Mouse (Mus musculus) limb, embryonic 14.5 days (tissue): Measurements from ENCODE around the gene Hs2st1. TPM values are rescaled to one million over a fixed set of nuclear protein-coding genes. Genes with fewer than 3 reads are reported as not detected.

Source experiments
- ATAC-seq: fragments of 200-750 bp; cut with Nextera tagmentation; 2 replicates; pipeline ENCODE4 v1.8.0; 2017; ENCODE audit warnings: low read depth, moderate number of reproducible peaks, moderate TSS enrichment; ENCODE audit not compliant: low FRiP score
- DNase-seq: peaks from one replicate; pipeline ENCODE4 v3.0.0-alpha.2; 2015; ENCODE audit warnings: low spot score
- H3K27ac ChIP-seq: fragments of 300-500 bp; sonication (generic); replicated peaks from 2 replicates; pipeline ENCODE4 v1.5.1; 2014; ENCODE audit warnings: low read depth, mild to moderate bottlenecking, low read length, moderate library complexity, mixed read lengths
- H3K27me3 ChIP-seq: fragments of 300-500 bp; sonication (generic); 2 replicates; pipeline ENCODE4 v1.6.1; 2014; ENCODE audit warnings: low read length, mixed read lengths; ENCODE audit not compliant: control insufficient read depth, insufficient read depth
- H3K36me3 ChIP-seq: fragments of 300-500 bp; sonication (generic); 2 replicates; pipeline ENCODE4 v1.6.1; 2014; ENCODE audit warnings: mild to moderate bottlenecking, low read length, moderate library complexity, mixed read lengths; ENCODE audit not compliant: control insufficient read depth, insufficient read depth
- H3K4me1 ChIP-seq: fragments of 300-500 bp; sonication (generic); 2 replicates; pipeline ENCODE4 v1.6.1; 2014; ENCODE audit warnings: antibody characterized with exemption, low read length, mixed read lengths; ENCODE audit not compliant: control insufficient read depth, insufficient read depth
- H3K4me2 ChIP-seq: fragments of 300-500 bp; sonication (generic); replicated peaks from 2 replicates; pipeline ENCODE4 v1.6.1; 2014; ENCODE audit warnings: low read depth, mild to moderate bottlenecking, low read length, moderate library complexity; ENCODE audit not compliant: severe bottlenecking
- H3K4me3 ChIP-seq: fragments of 300-500 bp; sonication (generic); replicated peaks from 2 replicates; pipeline ENCODE4 v1.5.1; 2014; ENCODE audit warnings: low read length
- H3K9ac ChIP-seq: fragments of 300-500 bp; sonication (generic); 2 replicates; pipeline ENCODE4 v1.6.1; 2014; ENCODE audit warnings: mild to moderate bottlenecking, low read depth, low read length, moderate library complexity; ENCODE audit not compliant: severe bottlenecking
- H3K9me3 ChIP-seq: fragments of 300-500 bp; sonication (generic); 2 replicates; pipeline ENCODE4 v1.6.1; 2016; ENCODE audit warnings: low read length; ENCODE audit not compliant: control insufficient read depth
- POLR2A ChIP-seq: fragments of 200-500 bp; IDR thresholded peaks from 2 replicates; pipeline ENCODE4 v1.8.0; 2012; ENCODE audit warnings: inconsistent platforms, mild to moderate bottlenecking, moderate library complexity, borderline replicate concordance; ENCODE audit not compliant: insufficient read depth, insufficient read length; ENCODE audit errors: extremely low read depth
- WGBS: fragments of 180-500 bp; shearing (Covaris S2); extraction: QIAGEN DNeasy Blood & Tissue Kit; methylation state at CpG from one replicate; pipeline ENCODE4 v1.1.7; 2014; 5-methylcytosine and 5-hydroxymethylcytosine counted together
- polyA plus RNA-seq, 2 experiments: library from polyadenylated mRNA; depleted of rRNA in 1 of 2; stranded (reverse) in 1 of 2; unstranded in 1 of 2; fragments of >200 nt; fragmentation: Nextera tagmentation in 1 of 2; extraction: Ambion mirVana in 1 of 2; gene quantifications; 2 replicates each; pipeline versions ENCODE4 v1.2.1 to v1.2.3; 2012 to 2014

The Hs2st1 gene
- polyA plus RNA-seq, 2 experiments: 15.8 to 20.6 TPM

DNA sequence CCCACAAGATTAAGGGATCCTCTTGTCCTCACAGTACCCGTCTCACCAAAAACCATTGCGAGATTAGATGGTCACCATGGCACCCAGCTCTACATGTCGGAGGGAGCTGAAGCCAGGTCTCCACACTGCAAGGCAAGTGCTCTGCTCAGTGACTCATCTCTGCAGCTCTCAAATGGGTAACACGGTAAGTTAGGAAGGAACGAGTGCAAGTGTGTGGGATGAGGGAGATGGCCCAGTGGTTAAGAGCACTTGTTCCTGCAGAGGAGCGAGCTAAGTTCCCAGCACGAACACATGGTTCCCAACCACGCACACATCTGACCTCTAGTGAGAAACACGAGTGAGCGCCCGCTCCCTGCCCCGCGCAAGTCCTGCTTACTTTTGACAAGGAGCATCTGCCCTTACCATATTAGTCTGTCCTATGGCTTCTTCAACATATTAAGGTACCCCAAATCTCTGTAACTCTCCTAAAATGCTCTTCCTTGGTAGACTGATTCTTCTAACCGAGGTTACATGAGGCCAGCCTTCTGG lies 132.0 kb downstream of the Hs2st1 start:
- Histone ChIP-seq H3K9me3 (no peaks in the 10 kb centered on the region), H3K9ac (no peak overlapping the region), H3K4me2 (no peak overlapping the region), H3K4me3 (no peak overlapping the region), H3K4me1 (no peaks in the 10 kb centered on the region), H3K36me3 (peaks cover 7% of the 10 kb centered on the region; the same call in 1 of the 2 replicates), H3K27ac (no peak overlapping the region), H3K27me3 (no peaks in the 10 kb centered on the region)
- ATAC-seq: no peak
- WGBS: 93% methylated on average over 14 of the region's 14 CpGs
- no peak for TF ChIP-seq POLR2A
- DNase-seq: no peak

DNA sequence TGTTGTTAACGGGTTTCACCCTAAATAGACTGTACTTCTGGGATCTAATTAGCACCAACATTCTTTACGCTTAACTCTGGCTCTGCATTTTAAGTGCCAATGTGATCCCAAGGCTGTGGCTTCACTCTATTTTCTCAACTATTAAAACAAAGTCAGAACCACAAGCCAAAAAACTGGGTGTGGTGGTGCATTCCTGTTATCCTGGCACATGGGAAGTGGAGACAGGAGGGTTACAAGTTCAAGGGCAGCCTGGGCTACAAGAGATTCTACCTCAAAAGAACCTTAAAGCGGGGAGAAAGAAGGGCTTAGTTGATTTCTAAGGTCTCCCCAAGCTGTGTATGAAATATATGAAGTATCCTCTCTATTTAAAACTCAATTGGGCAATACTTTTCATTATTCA lies 133.9 kb downstream of the Hs2st1 start:
- H3K4me1 ChIP-seq: no peaks in the 10 kb centered on the region
- no peak overlapping the region for H3K27ac ChIP-seq
- no peak overlapping the region for H3K9ac ChIP-seq
- no peak overlapping the region for H3K4me3 ChIP-seq
- no peak for DNase-seq
- H3K36me3 ChIP-seq: peaks cover 7% of the 10 kb centered on the region; the same call in 1 of the 2 replicates
- WGBS: 77% methylated on average over 3 of the region's 3 CpGs
- no peaks in the 10 kb centered on the region for H3K27me3 ChIP-seq
- ATAC-seq: no peak
- no peak for TF ChIP-seq POLR2A
- no peak overlapping the region for H3K4me2 ChIP-seq
- H3K9me3 ChIP-seq: no peaks in the 10 kb centered on the region

DNA sequence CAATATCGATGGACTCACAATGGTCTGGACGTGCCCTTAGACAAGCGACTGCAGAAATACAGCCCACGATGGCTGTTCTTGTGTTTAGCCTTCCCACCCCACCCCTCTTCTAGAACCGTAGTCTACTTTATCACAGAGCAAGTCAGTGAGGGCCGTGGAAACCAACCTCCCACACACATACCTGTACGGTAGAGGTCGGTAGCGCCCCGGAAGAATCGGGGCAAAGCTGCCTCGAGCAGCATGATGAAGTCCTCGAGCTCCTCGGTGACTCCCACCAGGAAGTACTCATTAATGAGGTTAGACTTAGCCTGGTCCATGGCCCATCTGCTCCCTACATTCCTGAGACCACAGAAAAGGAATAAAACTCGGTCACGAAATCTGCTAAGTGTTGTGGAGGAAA lies 134.7 kb downstream of the Hs2st1 start:
- Histone ChIP-seq H3K27ac (no peak overlapping the region), H3K4me3 (no peak overlapping the region), H3K36me3 (peaks cover 7% of the 10 kb centered on the region; the same call in 1 of the 2 replicates), H3K27me3 (no peaks in the 10 kb centered on the region), H3K9ac (no peak overlapping the region), H3K4me2 (no peak overlapping the region), H3K9me3 (no peaks in the 10 kb centered on the region), H3K4me1 (no peaks in the 10 kb centered on the region)
- DNase-seq (no peak), ATAC-seq (no peak)
- WGBS: 88% methylated on average over 16 of the region's 16 CpGs
- TF ChIP-seq POLR2A: no peak

DNA sequence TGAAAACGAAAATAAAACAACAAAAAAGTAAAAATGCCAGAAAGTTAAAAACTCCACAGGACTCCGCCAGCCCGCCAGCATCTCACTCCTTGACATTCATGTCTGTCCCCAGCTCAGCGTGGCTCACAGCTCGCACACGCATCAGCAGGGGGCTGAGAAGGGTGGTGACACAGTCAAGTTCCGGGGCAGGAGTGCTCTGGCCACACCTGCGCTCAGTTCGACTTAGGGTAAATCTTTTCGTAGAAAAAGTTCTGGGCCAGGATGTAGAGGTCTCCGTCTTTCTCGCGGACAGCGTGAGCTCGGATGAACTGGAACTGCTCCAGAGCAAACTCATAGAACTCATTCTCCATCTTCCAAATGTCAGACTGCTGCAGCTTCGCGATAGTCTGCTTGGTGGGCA lies 135.7 kb downstream of the Hs2st1 start:
- Histone ChIP-seq H3K4me3 (no peak overlapping the region), H3K9ac (no peak overlapping the region), H3K9me3 (no peaks in the 10 kb centered on the region), H3K36me3 (peaks cover 7% of the 10 kb centered on the region; the same call in 1 of the 2 replicates), H3K27me3 (no peaks in the 10 kb centered on the region), H3K27ac (no peak overlapping the region), H3K4me1 (no peaks in the 10 kb centered on the region), H3K4me2 (no peak overlapping the region)
- DNase-seq (no peak), ATAC-seq (no peak)
- no peak for TF ChIP-seq POLR2A
- WGBS: 91% methylated on average over 17 of the region's 17 CpGs

DNA sequence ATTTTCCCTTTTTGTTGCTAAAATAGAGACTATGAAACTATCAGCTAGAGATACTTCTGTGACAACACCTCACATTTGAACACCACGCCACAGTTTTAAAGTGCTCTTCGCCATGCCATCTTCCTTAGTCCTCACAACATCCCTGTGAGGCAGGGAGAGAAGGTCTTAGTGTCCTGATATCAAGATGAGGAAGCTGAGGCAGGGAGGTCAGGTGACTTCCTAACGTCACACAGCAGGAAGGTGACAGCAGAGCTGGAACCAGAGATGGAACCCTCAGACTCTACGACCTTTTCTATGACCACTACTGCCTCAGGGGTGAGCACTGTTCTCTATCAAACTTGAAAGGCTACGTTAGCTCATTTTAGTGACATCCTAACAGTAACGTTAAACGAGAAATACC lies 136.9 kb downstream of the Hs2st1 start:
- Histone ChIP-seq H3K9me3 (no peaks in the 10 kb centered on the region), H3K36me3 (peaks cover 7% of the 10 kb centered on the region; the same call in 1 of the 2 replicates), H3K4me2 (no peak overlapping the region), H3K4me3 (no peak overlapping the region), H3K27me3 (no peaks in the 10 kb centered on the region), H3K9ac (no peak overlapping the region), H3K27ac (no peak overlapping the region), H3K4me1 (no peaks in the 10 kb centered on the region)
- 65% methylated on average over 7 of the region's 7 CpGs for WGBS
- TF ChIP-seq POLR2A: no peak
- no peak for DNase-seq
- no peak for ATAC-seq
